Mouse (Mus musculus) embryonic facial prominence, embryonic 11.5 days (tissue): Measurements from ENCODE around the gene Srrt. TPM values are rescaled to one million over a fixed set of nuclear protein-coding genes. Genes with fewer than 3 reads are reported as not detected.

ENCODE experiments used
- ATAC-seq: fragments of 200-750 bp; cut with Nextera tagmentation; replicated peaks from 2 replicates; pipeline ENCODE4 v1.8.0; 2017; ENCODE audit warnings: low read depth; ENCODE audit not compliant: insufficient number of reproducible peaks, low FRiP score, low TSS enrichment
- DNase-seq: peaks from one replicate; pipeline ENCODE4 v3.0.0-alpha.2; 2015; ENCODE audit warnings: low spot score
- H3K27ac ChIP-seq: fragments of 300-500 bp; sonication (generic); replicated peaks from 2 replicates; pipeline ENCODE4 v1.5.1; 2014; ENCODE audit warnings: mild to moderate bottlenecking, low read depth, low read length, control low read depth
- H3K27me3 ChIP-seq: fragments of 300-500 bp; sonication (generic); 2 replicates; pipeline ENCODE4 v1.6.1; 2014; ENCODE audit warnings: mild to moderate bottlenecking, low read length, moderate library complexity, mixed read lengths; ENCODE audit not compliant: control insufficient read depth, insufficient read depth
- H3K36me3 ChIP-seq: fragments of 300-500 bp; sonication (generic); replicated peaks from 2 replicates; pipeline ENCODE4 v1.6.1; 2014; ENCODE audit warnings: low read depth, mild to moderate bottlenecking, low read length, moderate library complexity, mixed read lengths; ENCODE audit not compliant: control insufficient read depth, insufficient read depth
- H3K4me1 ChIP-seq: fragments of 300-500 bp; sonication (generic); 2 replicates; pipeline ENCODE4 v1.6.1; 2014; ENCODE audit warnings: low read length, mixed read lengths; ENCODE audit not compliant: control insufficient read depth, insufficient read depth
- H3K4me2 ChIP-seq: fragments of 300-500 bp; sonication (generic); 2 replicates; pipeline ENCODE4 v1.6.1; 2014; ENCODE audit warnings: low read depth, mild to moderate bottlenecking, control low read depth, low read length, moderate library complexity
- H3K4me3 ChIP-seq: fragments of 300-500 bp; sonication (generic); 2 replicates; pipeline ENCODE4 v1.5.1; 2014; ENCODE audit warnings: low read depth, low read length, control low read depth
- H3K9ac ChIP-seq: fragments of 300-500 bp; sonication (generic); replicated peaks from 2 replicates; pipeline ENCODE4 v1.6.1; 2014; ENCODE audit warnings: mild to moderate bottlenecking, control low read depth, low read length
- H3K9me3 ChIP-seq: fragments of 300-500 bp; sonication (generic); replicated peaks from 2 replicates; pipeline ENCODE4 v1.6.1; 2016; ENCODE audit warnings: mild to moderate bottlenecking, low read length, inconsistent platforms, mixed read lengths; ENCODE audit not compliant: control insufficient read depth
- WGBS: fragments of 180-500 bp; shearing (Covaris S2); extraction: QIAGEN DNeasy Blood & Tissue Kit; methylation state at CpG from one replicate; pipeline ENCODE4 v1.1.7; 2014; 5-methylcytosine and 5-hydroxymethylcytosine counted together
- polyA plus RNA-seq: library from polyadenylated mRNA; unstranded; fragments of >200 nt; fragmentation: Nextera tagmentation; extraction: Ambion mirVana; gene quantifications from 2 replicates; pipeline ENCODE4 v1.2.1, GENCODE M21; 2014

Srrt gene
- polyA plus RNA-seq, 1 experiment from 2014 or later, result 148 TPM

DNA sequence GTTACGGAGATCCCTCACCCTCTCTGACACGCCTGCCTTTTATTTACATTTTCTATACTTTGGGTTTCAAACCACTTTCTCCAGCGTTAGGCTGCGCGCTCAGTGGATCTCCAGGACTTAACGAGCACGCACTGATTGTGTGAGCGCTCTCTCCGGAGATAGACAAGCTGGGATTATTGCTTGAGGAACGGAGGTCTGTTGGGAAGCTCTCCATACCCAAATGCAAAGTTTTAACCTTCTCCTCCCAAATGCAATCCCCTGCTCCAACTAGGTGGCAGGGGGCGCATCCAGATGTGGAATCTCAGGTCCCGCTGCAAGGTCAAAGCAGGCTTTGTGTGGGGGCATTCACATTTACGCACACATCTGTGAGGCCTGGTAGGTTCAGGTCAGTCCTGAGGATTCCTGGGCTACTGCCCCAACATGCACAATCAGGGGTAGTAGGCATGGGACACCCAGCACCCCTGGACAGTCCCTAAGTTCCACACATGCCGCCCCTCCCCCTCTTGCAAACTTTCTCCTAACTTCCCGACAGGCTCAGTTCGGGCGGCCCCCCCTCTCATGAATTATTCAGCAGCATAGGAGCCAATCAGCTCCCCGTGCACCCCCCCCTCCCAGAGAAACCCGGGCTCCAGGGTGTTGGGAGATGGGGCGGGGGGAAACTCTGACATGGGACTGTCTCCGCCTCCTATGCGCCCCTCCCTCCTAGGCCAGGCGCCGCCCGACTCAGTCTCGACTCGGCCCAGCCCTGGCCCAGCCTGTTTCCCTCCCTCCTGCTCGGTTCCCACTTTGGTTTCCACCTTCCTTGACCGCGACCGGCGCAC is 42.1 kb upstream of the Srrt start, which contains the start of gene Ephb4:
Ephb4 (plus strand) TSS at position 726 of the 821 bp plus-strand sequence.
- DNase-seq (peak; percentile 97), ATAC-seq (peak; percentile 95)
- Histone ChIP-seq H3K9ac (peak within 1 kb of the TSS; percentile 97), H3K27ac (peak within 1 kb of the TSS; percentile 95), H3K4me3 (peak within 1 kb of the TSS; percentile 93), H3K9me3 (no peaks in the 10 kb centered on the region), H3K27me3 (no peaks in the 10 kb centered on the region), H3K36me3 (peaks cover 6% of the 10 kb centered on the region), H3K4me1 (0 out of 2 replicates have a peak, but pooled peaks cover 6% of the 10 kb centered on the region), H3K4me2 (peak within 1 kb of the TSS; percentile 81)
- under 1% methylated on average over 31 of the region's 32 CpGs for WGBS

DNA sequence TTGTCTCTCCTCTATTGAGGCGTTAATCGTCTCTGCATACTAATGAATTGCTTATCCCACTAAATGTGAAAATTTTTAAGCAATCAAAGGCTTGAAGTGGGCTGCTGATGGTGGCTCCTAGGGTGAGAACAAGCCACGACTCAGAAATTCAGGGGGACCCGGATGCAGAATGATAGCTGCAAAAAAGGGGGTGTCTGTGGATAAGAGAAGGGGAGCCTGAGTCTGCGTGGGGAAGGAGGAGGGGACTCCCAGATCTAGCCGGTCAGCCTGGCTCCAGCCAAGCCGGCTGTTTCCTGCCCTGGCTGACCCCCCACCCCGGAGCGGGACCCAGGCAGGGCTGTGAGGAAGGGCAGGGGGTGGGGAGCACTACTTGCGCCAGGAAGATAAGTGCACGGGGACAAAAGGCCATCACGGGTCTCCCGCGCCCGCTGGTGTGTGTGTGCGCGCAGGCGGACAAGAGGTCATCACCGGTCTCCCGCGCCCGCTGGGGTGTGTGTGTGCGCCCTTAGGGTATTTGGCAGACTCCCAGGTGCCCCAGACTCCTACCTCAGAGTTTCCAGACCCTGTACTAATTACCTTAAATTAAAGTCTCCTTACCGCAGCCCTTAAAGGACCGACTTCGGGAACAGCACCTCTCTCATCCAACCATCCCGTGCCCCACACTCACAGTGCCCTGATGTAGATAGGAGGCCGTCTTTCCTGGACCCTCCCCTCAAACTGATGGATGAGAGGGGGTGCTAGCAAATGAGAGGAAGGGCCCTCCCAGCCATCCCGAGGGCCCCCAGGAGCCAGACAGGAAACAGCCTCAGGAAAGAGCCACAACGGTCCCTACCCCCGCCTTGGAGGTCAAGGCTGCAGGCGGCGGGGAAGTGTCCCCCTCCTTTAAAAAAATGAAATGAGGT is 41.3 kb upstream of the Srrt start:
- Histone ChIP-seq H3K4me1 (0 out of 2 replicates have a peak, but pooled peaks cover 6% of the 10 kb centered on the region), H3K27ac (peak overlapping the region; percentile 95), H3K4me2 (peak overlapping the region; percentile 81), H3K9me3 (no peaks in the 10 kb centered on the region), H3K36me3 (no peaks in the 10 kb centered on the region), H3K4me3 (peak overlapping the region; percentile 93), H3K9ac (peak overlapping the region; percentile 97), H3K27me3 (no peaks in the 10 kb centered on the region)
- WGBS, result under 1% methylated on average over 33 of the region's 33 CpGs
- no peak for ATAC-seq
- peak; percentile 56 for DNase-seq

DNA sequence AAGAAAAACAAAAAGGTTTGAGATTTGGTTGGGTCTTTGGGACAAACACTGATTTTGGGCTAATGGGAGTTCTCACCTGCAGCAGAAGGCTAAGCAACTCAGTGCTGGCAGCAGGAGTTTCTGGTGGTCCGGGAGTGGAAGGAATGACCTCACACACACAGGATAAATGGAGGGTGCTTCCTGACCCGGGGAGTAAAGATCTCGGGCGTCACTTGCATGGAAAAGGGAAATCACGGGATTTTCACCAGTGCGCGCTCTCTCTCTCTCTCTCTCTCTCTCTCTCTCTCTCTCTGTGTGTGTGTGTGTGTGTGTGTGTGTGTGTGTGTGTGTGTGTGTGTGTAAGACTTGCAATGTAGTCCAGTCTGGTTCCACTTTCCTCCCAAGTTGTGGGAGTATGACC is 40.4 kb upstream of the Srrt start:
- H3K27ac ChIP-seq, result 0 out of 2 replicates have a peak overlapping the region, but pooled peaks have one; percentile 35
- H3K4me3 ChIP-seq, result no peak overlapping the region
- ATAC-seq, result no peak
- DNase-seq, result no peak
- no peaks in the 10 kb centered on the region for H3K9me3 ChIP-seq
- no peak overlapping the region for H3K4me2 ChIP-seq
- no peaks in the 10 kb centered on the region for H3K27me3 ChIP-seq
- H3K4me1 ChIP-seq, result 0 out of 2 replicates have a peak, but pooled peaks cover 6% of the 10 kb centered on the region
- H3K9ac ChIP-seq, result no peak overlapping the region
- no peaks in the 10 kb centered on the region for H3K36me3 ChIP-seq
- 19% methylated on average over 7 of the region's 7 CpGs for WGBS

DNA sequence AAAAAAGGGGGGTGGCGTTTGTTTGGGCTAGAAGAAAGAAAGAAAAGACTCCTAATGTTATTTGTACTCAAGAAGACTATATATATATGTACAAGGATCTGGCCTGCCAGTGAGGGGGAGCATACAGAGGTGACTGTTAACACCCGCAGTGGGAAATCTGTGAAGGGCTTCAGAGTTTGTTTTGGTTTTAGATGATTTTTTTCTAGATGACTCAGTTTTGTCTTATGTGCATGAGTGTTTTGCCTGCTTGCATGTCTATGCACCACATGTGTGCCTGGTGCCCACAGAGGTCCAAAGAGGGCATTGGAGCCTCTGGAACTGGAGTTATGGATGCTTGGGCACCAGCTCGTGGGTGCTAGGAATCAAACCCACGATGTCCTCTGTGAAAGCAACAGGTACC is 39.5 kb upstream of the Srrt start:
- no peak overlapping the region for H3K4me2 ChIP-seq
- H3K27me3 ChIP-seq, result no peaks in the 10 kb centered on the region
- no peak for DNase-seq
- no peaks in the 10 kb centered on the region for H3K9me3 ChIP-seq
- H3K9ac ChIP-seq, result no peak overlapping the region
- no peak overlapping the region for H3K27ac ChIP-seq
- H3K4me1 ChIP-seq, result 0 out of 2 replicates have a peak, but pooled peaks cover 2% of the 10 kb centered on the region
- no peak overlapping the region for H3K4me3 ChIP-seq
- no peaks in the 10 kb centered on the region for H3K36me3 ChIP-seq
- 83% methylated on average over 4 of the region's 4 CpGs for WGBS
- ATAC-seq, result no peak

GRCm38 (mm10) chr5:137346388-137346787 is 38.9 kb upstream of the Srrt start:
- DNase-seq (no peak), ATAC-seq (no peak)
- H3K4me3 ChIP-seq, result no peak overlapping the region
- H3K4me2 ChIP-seq, result no peak overlapping the region
- no peak overlapping the region for H3K27ac ChIP-seq
- 0 out of 2 replicates have a peak, but pooled peaks cover 2% of the 10 kb centered on the region for H3K4me1 ChIP-seq
- no peaks in the 10 kb centered on the region for H3K36me3 ChIP-seq
- no peaks in the 10 kb centered on the region for H3K9me3 ChIP-seq
- H3K9ac ChIP-seq, result no peak overlapping the region
- no peaks in the 10 kb centered on the region for H3K27me3 ChIP-seq
- WGBS, result 67% methylated on average over 1 of the region's 1 CpGs

GRCm38 (mm10) chr5:137345821-137346220 is 38.3 kb upstream of the Srrt start:
- no peak overlapping the region for H3K4me3 ChIP-seq
- no peak overlapping the region for H3K27ac ChIP-seq
- no peaks in the 10 kb centered on the region for H3K36me3 ChIP-seq
- no peaks in the 10 kb centered on the region for H3K9me3 ChIP-seq
- peak; percentile 39 for DNase-seq
- WGBS, result 29% methylated on average over 9 of the region's 9 CpGs
- H3K4me1 ChIP-seq, result 0 out of 2 replicates have a peak, but pooled peaks cover 2% of the 10 kb centered on the region
- ATAC-seq, result no peak
- no peak overlapping the region for H3K9ac ChIP-seq
- H3K4me2 ChIP-seq, result no peak overlapping the region
- no peaks in the 10 kb centered on the region for H3K27me3 ChIP-seq

DNA sequence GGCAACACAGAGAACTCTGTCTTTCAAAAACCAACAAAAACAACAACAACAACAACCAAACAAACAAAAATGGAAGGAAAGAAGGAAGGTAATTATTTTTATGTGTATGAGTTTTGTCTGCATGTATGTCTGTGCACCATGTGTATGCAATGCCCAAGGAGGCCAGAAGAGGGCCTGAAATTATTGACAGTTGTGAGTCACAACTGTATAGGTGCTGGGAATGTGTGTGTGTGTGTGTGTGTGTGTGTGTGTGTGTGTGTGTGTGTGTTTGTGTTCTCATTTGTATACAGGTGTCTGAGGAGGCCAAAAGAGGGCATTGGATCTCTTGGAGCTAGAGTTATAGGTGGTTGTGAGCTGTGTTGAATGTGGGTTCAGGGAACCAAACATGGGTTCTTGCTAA is 36.4 kb upstream of the Srrt start:
- ATAC-seq (no peak), DNase-seq (no peak)
- Histone ChIP-seq H3K27ac (no peak overlapping the region), H3K9me3 (no peaks in the 10 kb centered on the region), H3K4me2 (no peak overlapping the region), H3K9ac (no peak overlapping the region), H3K36me3 (no peaks in the 10 kb centered on the region), H3K27me3 (no peaks in the 10 kb centered on the region), H3K4me3 (no peak overlapping the region), H3K4me1 (peaks cover 8% of the 10 kb centered on the region; the same call in 1 of the 2 replicates)
